Mouse (Mus musculus) cerebellum, adult 11 months (tissue): ENCODE measurements around the gene Cbfb.
"Not testable (repeated sequence)": the region's sequence is repeated elsewhere in the genome, so short reads cannot be mapped to it uniquely, and the experiment has no call there.

ENCODE experiments used
- DNase-seq: peaks from one replicate; pipeline ENCODE4 v3.0.0; 2022

The Cbfb gene

GRCm38 (mm10) chr8:105186467-105187005 is 16.1 kb downstream of the Cbfb start:
- DNase-seq: no peak

GRCm38 (mm10) chr8:105192182-105192581 is 21.7 kb downstream of the Cbfb start:
- DNase-seq: no peak

GRCm38 (mm10) chr8:105205748-105206147 is 35.3 kb downstream of the Cbfb start:
- DNase-seq: no peak

- no peak for DNase-seq
Measured at GRCm38 (mm10) chr8:105206766-105207275, 36.3 kb downstream of the Cbfb start.

GRCm38 (mm10) chr8:105207675-105208273 is 37.3 kb downstream of the Cbfb start:
- DNase-seq: no peak

- no peak for DNase-seq
Measured at GRCm38 (mm10) chr8:105209153-105210110, 39.0 kb downstream of the Cbfb start.

GRCm38 (mm10) chr8:105214104-105214503 is 43.6 kb downstream of the Cbfb start:
- DNase-seq: no peak

- no peak for DNase-seq
Measured at GRCm38 (mm10) chr8:105217926-105218522, 47.5 kb downstream of the Cbfb start.

GRCm38 (mm10) chr8:105223850-105224249 is 53.4 kb downstream of the Cbfb start:
- no peak for DNase-seq

- DNase-seq: peak; percentile 92
Measured at GRCm38 (mm10) chr8:105224413-105225271, 54.2 kb downstream of the Cbfb start, which contains the start of gene D230025D16Rik. Gene D230025D16Rik (plus strand): TSS chr8:105225145.

GRCm38 (mm10) chr8:105225272-105225593 is 54.8 kb downstream of the Cbfb start:
- no peak for DNase-seq

GRCm38 (mm10) chr8:105225917-105226316 is 55.4 kb downstream of the Cbfb start:
- DNase-seq: no peak

- DNase-seq: no peak
Measured at GRCm38 (mm10) chr8:105231503-105232320, 61.2 kb downstream of the Cbfb start.

- DNase-seq: not testable (repeated sequence)
Measured at GRCm38 (mm10) chr8:105232321-105232693, 61.8 kb downstream of the Cbfb start.

GRCm38 (mm10) chr8:105233126-105233935 is 62.9 kb downstream of the Cbfb start:
- DNase-seq: no peak

- DNase-seq: no peak
Measured at GRCm38 (mm10) chr8:105235206-105235605, 64.7 kb downstream of the Cbfb start.

- DNase-seq: no peak
Measured at GRCm38 (mm10) chr8:105237442-105238142, 67.1 kb downstream of the Cbfb start.

- no peak for DNase-seq
Measured at GRCm38 (mm10) chr8:105241016-105241415, 70.5 kb downstream of the Cbfb start.

- DNase-seq: no peak
Measured at GRCm38 (mm10) chr8:105251954-105252353, 81.5 kb downstream of the Cbfb start.
